ENCODE assay signal across 8 mouse cellular contexts in the genomic region with DNA sequence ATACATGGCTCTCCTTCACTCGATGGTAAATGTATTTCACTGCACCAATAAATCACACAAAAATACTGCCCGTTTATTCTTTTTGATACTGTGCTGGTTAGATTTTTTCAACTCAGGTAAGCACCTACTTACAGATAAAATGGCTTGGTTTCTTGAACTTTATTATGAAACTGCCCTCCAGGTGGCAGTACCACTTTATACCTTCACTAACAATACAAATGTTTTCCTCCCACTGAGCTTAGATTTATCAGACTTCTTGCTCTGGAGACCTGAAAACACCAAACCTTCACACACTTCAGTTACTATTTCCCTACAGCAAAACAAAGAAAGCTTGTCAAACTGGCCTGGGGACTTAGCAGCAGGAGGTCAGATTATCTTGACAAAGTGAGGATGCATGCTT. TPM values are rescaled to one million over a fixed set of nuclear protein-coding genes. Genes with fewer than 3 reads are reported as not detected.
DNase-seq lines count a peak whose midpoint lies in the region; ATAC-seq lines count a peak whose summit lies in the region.

No protein-coding gene starts in this region.

- peak; percentile 31 to 54 for DNase-seq in cerebellum, postnatal 10 days
- DNase-seq in layer of hippocampus, adult 9-10 months (ENCODE audit: low spot score): peak; percentile 29
- no peak for DNase-seq in layer of hippocampus, adult 9-11 months
- peak; percentile 60 for DNase-seq in NIH3T3 (ENCODE audit: low read depth)
- DNase-seq in right cerebral cortex, postnatal 36 days (ENCODE audit: low spot score in 2 of 2): no peak
- no peak for DNase-seq in urinary bladder, postnatal 36 days (ENCODE audit: low spot score in 2 of 2)

- ATAC-seq in cerebellum, adult (ENCODE audit: insufficient number of reproducible peaks, low FRiP score, low TSS enrichment): no peak
- peak; percentile 69 for ATAC-seq in inflammation-experienced regulatory T-cells, adult 6 months

RNA-seq across cellular contexts. Expression of gene Zdhhc17, which starts 20.2 kb away (rescaled TPM):
- 10 to 100 TPM; 12.5 to 23.8 (median 19.7) TPM for polyA plus RNA-seq in inflammation-experienced regulatory T-cells, adult 6 months (2017; shearing (Covaris generic))

Comparison
In these comparisons a context has a peak if more than half of its experiments do, and no peak if none do; other contexts are left out.
1. DNase-seq: peak in cerebellum, postnatal 10 days (2 of 2), layer of hippocampus, adult 9-10 months (single experiment) and NIH3T3 (single experiment); none in layer of hippocampus, adult 9-11 months (single experiment), right cerebral cortex, postnatal 36 days (0 of 2) and urinary bladder, postnatal 36 days (0 of 2).